Mouse (Mus musculus): ENCODE results near the gene Prss57. TPM values are rescaled to one million over a fixed set of nuclear protein-coding genes. Genes with fewer than 3 reads are reported as not detected.
A peak's percentile ranks its signal among the peaks of the same experiment; 100 is the strongest.

Prss57 gene
- polyA plus RNA-seq, 1 experiment from 2014 or later = 0.06 TPM

- no peak overlapping the region for H3K4me2 ChIP-seq (replicated peaks)
- no peak for ATAC-seq (ENCODE audit: insufficient number of reproducible peaks, insufficient read depth, low FRiP score, low TSS enrichment)
- H3K4me1 ChIP-seq = peaks cover 24% of the 10 kb centered on the region
- H3K27ac ChIP-seq = no peak overlapping the region
- no peak overlapping the region for H3K9ac ChIP-seq
- H3K4me3 ChIP-seq = peak overlapping the region; percentile 36; the same call in 1 of the 2 replicates
- H3K9me3 ChIP-seq = no peaks in the 10 kb centered on the region
- peaks cover 39% of the 10 kb centered on the region for H3K27me3 ChIP-seq
- 3% methylated on average over 2 of the region's 2 CpGs for WGBS
- no peaks in the 10 kb centered on the region for H3K36me3 ChIP-seq
Observed at GRCm38 (mm10) chr10:79779193-79779592, 11.6 kb downstream of the Prss57 start.

GRCm38 (mm10) chr10:79778006-79778405 is 12.8 kb downstream of the Prss57 start:
- Histone ChIP-seq H3K9ac (peak overlapping the region; percentile 11; the same call in 1 of the 2 replicates), H3K36me3 (no peaks in the 10 kb centered on the region), H3K4me2 (replicated peaks) (peak overlapping the region; percentile 70), H3K4me1 (peaks cover 24% of the 10 kb centered on the region), H3K9me3 (no peaks in the 10 kb centered on the region), H3K27me3 (peaks cover 39% of the 10 kb centered on the region), H3K4me3 (0 out of 2 replicates have a peak overlapping the region, but pooled peaks have one; percentile 10), H3K27ac (no peak overlapping the region)
- ATAC-seq (ENCODE audit: insufficient number of reproducible peaks, insufficient read depth, low FRiP score, low TSS enrichment) = no peak
- 9% methylated on average over 15 of the region's 15 CpGs for WGBS

GRCm38 (mm10) chr10:79777103-79777531 is 13.6 kb downstream of the Prss57 start, which contains the start of gene Fstl3:
TSS of gene Fstl3 (plus strand) at chr10:79777272.
- Histone ChIP-seq H3K4me2 (replicated peaks) (peak within 1 kb of the TSS; percentile 70), H3K27ac (no peak within 1 kb of the TSS), H3K4me3 (peak within 1 kb of the TSS; percentile 37), H3K27me3 (peaks cover 36% of the 10 kb centered on the region), H3K9ac (peak within 1 kb of the TSS; percentile 45), H3K9me3 (no peaks in the 10 kb centered on the region), H3K4me1 (peaks cover 24% of the 10 kb centered on the region), H3K36me3 (no peaks in the 10 kb centered on the region)
- ATAC-seq (ENCODE audit: insufficient number of reproducible peaks, insufficient read depth, low FRiP score, low TSS enrichment) = no peak
- 1% methylated on average over 39 of the region's 39 CpGs for WGBS

GRCm38 (mm10) chr10:79774486-79775279 is 16.1 kb downstream of the Prss57 start:
- no peak for ATAC-seq (ENCODE audit: insufficient number of reproducible peaks, insufficient read depth, low FRiP score, low TSS enrichment)
- H3K36me3 ChIP-seq = no peaks in the 10 kb centered on the region
- H3K4me3 ChIP-seq = no peak overlapping the region
- H3K9ac ChIP-seq = no peak overlapping the region
- H3K9me3 ChIP-seq = no peaks in the 10 kb centered on the region
- WGBS = 63% methylated on average over 5 of the region's 5 CpGs
- H3K27ac ChIP-seq = no peak overlapping the region
- no peak overlapping the region for H3K4me2 ChIP-seq (replicated peaks)
- H3K4me1 ChIP-seq = peaks cover 11% of the 10 kb centered on the region
- peaks cover 24% of the 10 kb centered on the region for H3K27me3 ChIP-seq

GRCm38 (mm10) chr10:79773208-79773607 is 17.6 kb downstream of the Prss57 start:
- no peak overlapping the region for H3K27ac ChIP-seq
- H3K27me3 ChIP-seq = peaks cover 10% of the 10 kb centered on the region
- H3K4me2 ChIP-seq (replicated peaks) = no peak overlapping the region
- ATAC-seq (ENCODE audit: insufficient number of reproducible peaks, insufficient read depth, low FRiP score, low TSS enrichment) = no peak
- no peaks in the 10 kb centered on the region for H3K36me3 ChIP-seq
- H3K9me3 ChIP-seq = no peaks in the 10 kb centered on the region
- 83% methylated on average over 2 of the region's 2 CpGs for WGBS
- H3K4me1 ChIP-seq = peaks cover 12% of the 10 kb centered on the region
- H3K4me3 ChIP-seq = no peak overlapping the region
- H3K9ac ChIP-seq = no peak overlapping the region

GRCm38 (mm10) chr10:79772320-79772719 is 18.4 kb downstream of the Prss57 start:
- 91% methylated on average over 3 of the region's 3 CpGs for WGBS
- Histone ChIP-seq H3K9ac (no peak overlapping the region), H3K9me3 (no peaks in the 10 kb centered on the region), H3K36me3 (no peaks in the 10 kb centered on the region), H3K4me3 (no peak overlapping the region), H3K27ac (no peak overlapping the region), H3K4me1 (peaks cover 10% of the 10 kb centered on the region), H3K27me3 (peaks cover 1% of the 10 kb centered on the region), H3K4me2 (replicated peaks) (no peak overlapping the region)
- ATAC-seq (ENCODE audit: insufficient number of reproducible peaks, insufficient read depth, low FRiP score, low TSS enrichment) = no peak

GRCm38 (mm10) chr10:79769329-79769728 is 21.4 kb downstream of the Prss57 start:
- Histone ChIP-seq H3K36me3 (no peaks in the 10 kb centered on the region), H3K9ac (no peak overlapping the region), H3K27me3 (no peaks in the 10 kb centered on the region), H3K4me2 (replicated peaks) (no peak overlapping the region), H3K4me3 (no peak overlapping the region), H3K27ac (no peak overlapping the region), H3K4me1 (peaks cover 23% of the 10 kb centered on the region), H3K9me3 (no peaks in the 10 kb centered on the region)
- ATAC-seq (ENCODE audit: insufficient number of reproducible peaks, insufficient read depth, low FRiP score, low TSS enrichment) = no peak
- WGBS = 50% methylated on average over 4 of the region's 4 CpGs

GRCm38 (mm10) chr10:79768400-79768799 is 22.4 kb downstream of the Prss57 start:
- no peak overlapping the region for H3K4me3 ChIP-seq
- peaks cover 27% of the 10 kb centered on the region for H3K4me1 ChIP-seq
- H3K9ac ChIP-seq = no peak overlapping the region
- ATAC-seq (ENCODE audit: insufficient number of reproducible peaks, insufficient read depth, low FRiP score, low TSS enrichment) = no peak
- H3K27me3 ChIP-seq = no peaks in the 10 kb centered on the region
- WGBS = 4% methylated on average over 5 of the region's 5 CpGs
- 0 out of 2 replicates have a peak overlapping the region, but pooled peaks have one; percentile 1 for H3K27ac ChIP-seq
- peak overlapping the region; percentile 79; the same call in 1 of the 2 replicates for H3K4me2 ChIP-seq (replicated peaks)
- H3K9me3 ChIP-seq = no peaks in the 10 kb centered on the region
- H3K36me3 ChIP-seq = no peaks in the 10 kb centered on the region

GRCm38 (mm10) chr10:79767372-79768244 is 23.2 kb downstream of the Prss57 start:
- peak; percentile 81 for ATAC-seq (ENCODE audit: insufficient number of reproducible peaks, insufficient read depth, low FRiP score, low TSS enrichment)
- Histone ChIP-seq H3K4me2 (replicated peaks) (peak overlapping the region; percentile 79), H3K27ac (peak overlapping the region; percentile 93), H3K4me3 (peak overlapping the region; percentile 89), H3K36me3 (peaks cover 2% of the 10 kb centered on the region; the same call in 1 of the 2 replicates), H3K9me3 (no peaks in the 10 kb centered on the region), H3K4me1 (peaks cover 28% of the 10 kb centered on the region), H3K27me3 (no peaks in the 10 kb centered on the region), H3K9ac (peak overlapping the region; percentile 96)
- WGBS = 13% methylated on average over 40 of the region's 40 CpGs

- WGBS = under 1% methylated on average over 95 of the region's 101 CpGs
- peak; percentile 79 for ATAC-seq (ENCODE audit: insufficient number of reproducible peaks, insufficient read depth, low FRiP score, low TSS enrichment)
- Histone ChIP-seq H3K27me3 (no peaks in the 10 kb centered on the region), H3K4me3 (peak within 1 kb of the TSS; percentile 89), H3K4me2 (replicated peaks) (peak within 1 kb of the TSS; percentile 79), H3K9ac (peak within 1 kb of the TSS; percentile 96), H3K36me3 (peaks cover 11% of the 10 kb centered on the region), H3K27ac (peak within 1 kb of the TSS; percentile 93), H3K9me3 (no peaks in the 10 kb centered on the region), H3K4me1 (peaks cover 28% of the 10 kb centered on the region)
Observed at GRCm38 (mm10) chr10:79766508-79767325, 24.0 kb downstream of the Prss57 start, which contains the start of gene Rnf126. TSS of gene Rnf126 (minus strand) at chr10:79766952.
